Mouse (Mus musculus): ENCODE results near the gene Cacna1g.
A peak's percentile ranks its signal among the peaks of the same experiment; 100 is the strongest.

Gene Cacna1g

GRCm38 (mm10) chr11:94447017-94447416 lies 27.0 kb downstream of the Cacna1g start:
- no peak for DNase-seq (ENCODE audit: inconsistent ontology term)

GRCm38 (mm10) chr11:94445300-94445699 lies 28.7 kb downstream of the Cacna1g start:
- no peak for DNase-seq (ENCODE audit: inconsistent ontology term)

GRCm38 (mm10) chr11:94444829-94445228 lies 29.2 kb downstream of the Cacna1g start:
- no peak for DNase-seq (ENCODE audit: inconsistent ontology term)

DNA sequence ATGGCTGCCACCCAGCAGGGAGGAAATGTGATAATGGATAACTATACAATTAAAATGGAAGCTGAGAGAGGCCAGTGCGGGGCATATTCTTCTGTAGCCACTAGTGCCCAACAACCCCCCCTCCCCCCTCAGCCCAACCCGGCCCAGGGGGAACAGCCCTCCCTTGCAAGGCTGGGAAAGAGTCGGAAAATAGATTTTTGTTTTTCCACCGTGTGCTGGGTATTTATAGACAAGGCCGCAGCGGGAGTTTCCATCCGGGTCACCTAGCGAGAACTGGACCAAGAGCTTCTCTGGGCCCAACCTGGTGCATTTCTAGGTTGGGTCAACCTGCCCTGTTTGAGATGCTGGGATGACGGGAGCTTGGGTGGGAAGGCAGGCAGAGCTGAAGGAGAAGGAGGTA lies 32.2 kb downstream of the Cacna1g start:
- no peak for DNase-seq (ENCODE audit: inconsistent ontology term)

GRCm38 (mm10) chr11:94441122-94441521 lies 32.9 kb downstream of the Cacna1g start:
- no peak for DNase-seq (ENCODE audit: inconsistent ontology term)

DNA sequence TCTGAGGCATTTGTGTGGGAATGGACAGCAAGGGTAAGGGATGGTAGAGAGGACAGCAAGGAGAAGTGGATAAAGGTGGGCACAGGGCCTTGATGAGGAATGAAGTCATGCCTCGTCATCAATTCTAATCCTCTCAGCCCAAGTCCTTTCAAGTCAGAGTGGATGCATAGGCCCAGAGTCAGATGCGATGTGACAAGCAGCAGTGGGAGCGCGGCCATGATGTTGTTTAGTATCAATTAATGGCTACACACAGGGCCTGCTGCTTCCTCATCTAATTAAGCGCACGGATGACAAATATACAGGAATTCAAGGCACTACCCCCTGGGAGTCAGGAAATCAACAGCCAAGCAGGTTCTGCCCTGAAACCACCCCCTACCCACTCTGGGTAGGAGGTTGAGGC lies 33.6 kb downstream of the Cacna1g start:
- peak; percentile 56 for DNase-seq (ENCODE audit: inconsistent ontology term)

DNA sequence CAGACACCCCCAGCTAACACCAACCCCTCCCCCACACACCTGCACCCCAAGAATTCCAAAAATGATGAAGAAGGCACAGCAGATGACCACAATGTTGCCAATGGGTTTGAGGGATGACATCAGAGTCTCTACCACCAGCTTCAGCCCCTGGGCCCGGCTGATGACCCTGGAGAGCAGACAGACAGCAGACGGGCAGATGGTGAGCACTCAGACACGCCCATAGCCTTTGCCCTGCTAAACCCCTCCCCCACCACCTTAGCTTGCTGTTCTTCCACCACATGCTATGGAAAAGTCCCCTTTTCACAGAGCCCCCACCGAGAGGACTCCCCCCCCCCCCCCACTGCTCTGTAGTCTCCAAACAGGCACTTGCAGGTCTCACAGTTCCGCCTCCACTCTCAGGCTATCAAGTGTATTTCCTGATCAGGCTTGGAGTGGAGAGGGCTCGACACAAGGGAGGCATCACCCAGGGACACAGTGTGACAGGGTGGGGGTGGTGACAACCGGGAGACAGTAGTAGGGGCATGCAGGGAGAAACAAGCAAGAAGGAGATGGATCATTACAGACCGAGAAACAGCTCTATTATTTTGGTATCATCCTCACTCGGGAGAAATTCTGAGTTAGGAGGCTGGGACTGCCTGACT lies 44.9 kb downstream of the Cacna1g start:
- peak; percentile 36 for DNase-seq (ENCODE audit: inconsistent ontology term)

DNA sequence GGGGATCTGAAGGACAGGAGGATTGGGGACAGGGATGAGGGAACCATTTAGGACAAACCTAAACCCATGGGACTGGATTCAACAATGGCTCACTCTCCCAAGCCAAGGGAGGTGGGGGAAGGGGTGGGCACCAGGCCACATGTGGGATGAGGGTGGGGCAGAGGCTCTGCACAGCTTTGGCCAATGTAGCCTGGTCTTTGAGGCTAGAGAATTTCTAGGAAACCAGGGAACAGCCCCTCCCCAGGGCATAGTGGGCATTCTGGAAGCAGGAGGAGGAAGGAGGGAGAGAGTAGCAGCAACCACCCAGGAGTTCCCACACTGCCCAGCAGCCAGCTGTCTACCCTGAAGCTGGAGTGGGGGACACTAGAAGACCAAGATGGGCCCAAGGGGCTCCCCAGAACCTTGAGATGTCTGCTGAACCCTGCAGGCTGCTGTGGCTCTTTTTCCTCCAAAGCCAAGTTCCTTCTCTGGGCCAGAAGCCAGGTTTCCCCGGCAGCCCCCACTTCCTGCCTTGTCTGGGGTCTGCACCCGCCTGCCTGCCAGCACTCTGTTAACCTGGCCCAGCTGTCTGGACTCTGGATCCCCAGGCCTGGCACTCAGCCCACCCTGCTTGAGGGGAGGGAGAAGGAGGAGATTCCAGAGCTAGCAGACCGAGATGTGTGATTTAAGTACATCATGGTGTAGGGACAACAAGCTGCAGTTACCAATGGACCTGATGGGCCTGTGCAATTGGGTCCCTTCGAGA lies 45.7 kb downstream of the Cacna1g start:
- DNase-seq (ENCODE audit: inconsistent ontology term): peak; percentile 89

- DNase-seq (ENCODE audit: inconsistent ontology term): no peak
Measured at GRCm38 (mm10) chr11:94425656-94426055, 48.3 kb downstream of the Cacna1g start.

DNA sequence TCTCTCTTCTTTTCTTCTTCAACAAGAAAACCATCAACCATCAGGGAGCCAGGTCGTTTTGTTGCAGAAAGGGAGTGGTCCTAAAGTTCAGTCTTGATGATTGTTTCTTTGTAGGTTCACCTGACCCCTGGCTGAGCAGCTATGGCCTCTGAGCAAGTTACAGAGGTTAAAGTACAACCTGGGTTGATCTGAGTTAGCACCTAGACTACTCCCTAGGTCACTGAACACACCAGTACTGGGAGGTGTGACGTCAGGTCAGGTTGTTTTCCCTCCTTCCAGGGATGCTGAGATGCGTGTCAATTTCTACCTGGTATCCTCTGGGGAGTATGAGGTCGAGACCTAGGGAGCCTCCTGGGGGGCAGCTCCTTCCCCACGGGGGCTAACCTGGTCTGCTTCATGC lies 48.8 kb downstream of the Cacna1g start:
- no peak for DNase-seq (ENCODE audit: inconsistent ontology term)

- no peak for DNase-seq (ENCODE audit: inconsistent ontology term)
Measured at GRCm38 (mm10) chr11:94424380-94424779, 49.6 kb downstream of the Cacna1g start.

GRCm38 (mm10) chr11:94423855-94424254 lies 50.1 kb downstream of the Cacna1g start:
- DNase-seq (ENCODE audit: inconsistent ontology term): no peak

GRCm38 (mm10) chr11:94420991-94421390 lies 53.0 kb downstream of the Cacna1g start:
- no peak for DNase-seq (ENCODE audit: inconsistent ontology term)

GRCm38 (mm10) chr11:94420325-94420724 lies 53.7 kb downstream of the Cacna1g start:
- DNase-seq (ENCODE audit: inconsistent ontology term): no peak

DNA sequence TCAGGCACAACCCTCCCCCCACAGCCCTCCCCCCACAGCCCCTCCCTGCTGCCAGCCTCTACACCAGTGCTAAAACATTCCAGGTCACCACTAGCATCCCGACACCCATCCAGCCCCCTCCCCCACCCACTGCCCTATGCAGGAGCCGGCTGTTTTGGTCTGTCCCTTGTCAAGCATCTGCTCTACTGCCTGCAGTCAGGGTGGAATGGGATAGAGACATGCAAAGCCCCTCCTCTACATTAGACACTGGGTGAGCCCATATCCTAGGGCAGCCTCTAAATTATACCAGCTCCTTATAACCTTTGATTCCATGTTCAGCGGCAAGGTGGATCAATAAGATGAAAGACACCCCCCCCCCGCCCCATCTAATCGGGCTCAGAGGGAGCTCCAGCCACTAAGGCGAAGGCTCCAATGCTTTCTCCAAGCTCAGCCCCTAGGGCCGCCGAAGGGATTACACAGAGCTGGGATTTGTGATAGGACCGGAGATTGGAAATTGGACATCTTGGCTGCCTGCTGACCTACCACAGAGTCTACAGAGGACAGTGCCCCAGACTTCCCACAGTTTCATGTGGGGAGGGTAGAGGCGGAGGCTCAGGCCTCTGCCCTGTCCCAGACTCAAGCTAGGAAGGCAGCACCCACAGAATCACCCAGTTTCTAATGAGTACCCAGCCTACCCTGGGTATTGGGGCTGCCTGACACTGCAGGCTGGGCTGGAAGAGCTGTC lies 54.8 kb downstream of the Cacna1g start:
- no peak for DNase-seq (ENCODE audit: inconsistent ontology term)

- DNase-seq (ENCODE audit: inconsistent ontology term): no peak
Measured at GRCm38 (mm10) chr11:94414042-94414441, 60.0 kb downstream of the Cacna1g start.

- DNase-seq (ENCODE audit: inconsistent ontology term): peak; percentile 65
Measured at GRCm38 (mm10) chr11:94413516-94413915, 60.5 kb downstream of the Cacna1g start.

DNA sequence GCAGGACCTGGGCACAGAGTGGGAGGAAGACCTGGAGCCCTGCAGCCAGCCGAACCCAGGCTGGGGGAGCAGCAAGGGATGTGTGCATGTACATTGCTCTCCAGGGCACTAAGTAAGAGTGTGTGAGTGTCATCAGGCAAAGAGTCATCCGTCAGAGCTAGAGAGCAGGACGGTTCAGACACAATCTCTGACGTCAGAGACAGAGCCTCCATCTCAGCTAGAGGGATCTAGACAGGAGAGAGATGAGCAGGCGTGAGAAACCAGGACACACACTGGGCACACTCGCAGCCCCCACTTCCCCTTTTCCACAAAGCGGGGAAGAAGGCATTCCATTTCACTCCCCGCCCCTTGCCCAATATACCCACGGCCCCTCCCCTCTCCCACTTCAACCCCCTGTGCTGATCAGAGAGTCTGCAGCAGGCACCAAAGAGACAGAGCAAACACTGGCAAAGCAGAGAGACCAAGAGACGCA lies 61.0 kb downstream of the Cacna1g start:
- peak; percentile 38 for DNase-seq (ENCODE audit: inconsistent ontology term)

- no peak for DNase-seq (ENCODE audit: inconsistent ontology term)
Measured at GRCm38 (mm10) chr11:94412562-94412961, 61.4 kb downstream of the Cacna1g start.

DNA sequence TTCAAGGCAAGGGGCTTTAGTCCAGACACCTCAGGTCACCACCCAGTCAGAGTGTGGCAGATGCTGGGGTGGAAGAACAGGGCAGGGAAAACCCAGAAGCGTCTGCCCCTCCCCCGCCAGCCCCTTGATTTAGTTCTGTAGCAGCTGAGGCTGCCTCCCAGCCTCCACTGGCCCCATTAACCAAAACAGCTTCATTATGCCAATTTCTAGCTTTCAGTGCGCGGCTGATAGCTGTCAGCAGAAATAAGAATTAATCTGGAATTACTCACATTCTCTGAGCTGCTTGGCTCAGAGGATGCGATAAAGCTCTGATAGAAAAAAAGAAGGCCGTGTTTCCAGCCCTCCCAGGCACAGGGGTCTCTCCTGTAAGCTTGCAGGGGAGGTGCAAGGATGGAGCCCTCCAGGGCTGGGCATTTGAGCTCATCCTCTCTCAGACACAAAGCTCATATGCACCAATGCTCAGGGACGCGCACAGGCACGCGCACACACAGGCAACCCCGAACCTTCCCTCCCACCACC lies 66.1 kb downstream of the Cacna1g start:
- peak; percentile 49 for DNase-seq (ENCODE audit: inconsistent ontology term)

DNA sequence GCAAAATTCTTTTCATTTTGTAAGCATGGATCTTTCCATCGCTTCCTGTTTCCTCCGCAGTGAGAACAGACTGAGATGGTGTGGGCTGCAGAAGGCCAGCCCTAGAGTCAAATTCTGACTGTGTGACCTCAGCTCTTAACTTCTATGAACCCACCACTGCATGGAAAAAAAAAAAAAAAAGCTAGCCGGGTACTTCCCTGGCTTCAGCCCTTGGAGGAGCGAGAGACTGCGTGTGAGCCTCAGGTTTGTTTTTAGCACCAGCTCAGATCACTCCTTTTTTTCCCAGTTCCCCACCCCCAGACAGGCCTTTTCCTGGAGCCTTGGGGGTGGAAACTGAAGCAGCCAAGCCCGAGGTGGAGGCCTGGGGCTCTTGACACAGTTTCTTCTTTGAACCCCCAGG lies 68.7 kb downstream of the Cacna1g start:
- DNase-seq (ENCODE audit: inconsistent ontology term): no peak

- DNase-seq (ENCODE audit: inconsistent ontology term): peak; percentile 38
Measured at GRCm38 (mm10) chr11:94404641-94405260, 69.2 kb downstream of the Cacna1g start.

Data from Muller cell, postnatal 12 days (primary cell).